Mouse (Mus musculus): ENCODE data around the gene Fbxl3.

Gene Fbxl3

GRCm38 (mm10) chr14:103099238-103099933, at the start of gene Fbxl3:
Fbxl3 (minus strand) TSS chr14:103099566.
- peak; percentile 27; the same call in 1 of the 2 replicates for TF ChIP-seq GATA4 (IDR thresholded peaks at IDR 0.05; ENCODE audit: insufficient replicate concordance, low read length)

- TF ChIP-seq GATA4 (IDR thresholded peaks at IDR 0.05; ENCODE audit: insufficient replicate concordance, low read length): no peak
Observed at GRCm38 (mm10) chr14:103131991-103132390, 32.6 kb upstream of the Fbxl3 start.

GRCm38 (mm10) chr14:103125756-103126155, 26.4 kb upstream of the Fbxl3 start:
- no peak for TF ChIP-seq GATA4 (IDR thresholded peaks at IDR 0.05; ENCODE audit: insufficient replicate concordance, low read length)

- no peak for TF ChIP-seq GATA4 (IDR thresholded peaks at IDR 0.05; ENCODE audit: insufficient replicate concordance, low read length)
Observed at GRCm38 (mm10) chr14:103114994-103115670, 15.8 kb upstream of the Fbxl3 start.

- no peak for TF ChIP-seq GATA4 (IDR thresholded peaks at IDR 0.05; ENCODE audit: insufficient replicate concordance, low read length)
Observed at GRCm38 (mm10) chr14:103112606-103113363, 13.4 kb upstream of the Fbxl3 start.

- TF ChIP-seq GATA4 (IDR thresholded peaks at IDR 0.05; ENCODE audit: insufficient replicate concordance, low read length): no peak
Observed at GRCm38 (mm10) chr14:103109971-103110370, 10.6 kb upstream of the Fbxl3 start.

- TF ChIP-seq GATA4 (IDR thresholded peaks at IDR 0.05; ENCODE audit: insufficient replicate concordance, low read length): no peak
Observed at GRCm38 (mm10) chr14:103106301-103106700, 6.9 kb upstream of the Fbxl3 start.

GRCm38 (mm10) chr14:103102731-103103335, 3.5 kb upstream of the Fbxl3 start:
- no peak for TF ChIP-seq GATA4 (IDR thresholded peaks at IDR 0.05; ENCODE audit: insufficient replicate concordance, low read length)

GRCm38 (mm10) chr14:103102246-103102645, 2.9 kb upstream of the Fbxl3 start:
- TF ChIP-seq GATA4 (IDR thresholded peaks at IDR 0.05; ENCODE audit: insufficient replicate concordance, low read length): no peak

GRCm38 (mm10) chr14:103101171-103101570, 1.8 kb upstream of the Fbxl3 start:
- no peak for TF ChIP-seq GATA4 (IDR thresholded peaks at IDR 0.05; ENCODE audit: insufficient replicate concordance, low read length)

GRCm38 (mm10) chr14:103100296-103100695, 930 bp upstream of the Fbxl3 start:
- TF ChIP-seq GATA4 (IDR thresholded peaks at IDR 0.05; ENCODE audit: insufficient replicate concordance, low read length): no peak

- TF ChIP-seq GATA4 (IDR thresholded peaks at IDR 0.05; ENCODE audit: insufficient replicate concordance, low read length): no peak
Observed at GRCm38 (mm10) chr14:103098587-103099235, 655 bp downstream of the Fbxl3 start.

GRCm38 (mm10) chr14:103098213-103098586, 1.2 kb downstream of the Fbxl3 start:
- no peak for TF ChIP-seq GATA4 (IDR thresholded peaks at IDR 0.05; ENCODE audit: insufficient replicate concordance, low read length)

- no peak for TF ChIP-seq GATA4 (IDR thresholded peaks at IDR 0.05; ENCODE audit: insufficient replicate concordance, low read length)
Observed at GRCm38 (mm10) chr14:103096621-103097020, 2.7 kb downstream of the Fbxl3 start.

GRCm38 (mm10) chr14:103095826-103096225, 3.5 kb downstream of the Fbxl3 start:
- no peak for TF ChIP-seq GATA4 (IDR thresholded peaks at IDR 0.05; ENCODE audit: insufficient replicate concordance, low read length)

Data from liver, adult (tissue).